Mouse (Mus musculus) mouse embryonic stem cell (cell line): ENCODE results near the gene Mael.

Experiments used
- in situ Hi-C, 2 experiments: fragments of 300-500 bp; cut with MboI; formaldehyde crosslinking; loops; 1 replicate in 1 of 2; 3 replicates in 1 of 2; pipeline ENCODE4 v1.14.3; 2019 to 2020; ENCODE audit warnings: low sequenced_read_pairs in 2 of 2, low pct_unique_long_range_greater_than_20kb in 1 of 2, mixed read lengths in 1 of 2; ENCODE audit not compliant: unreplicated experiment in 1 of 2

The Mael gene

DNA sequence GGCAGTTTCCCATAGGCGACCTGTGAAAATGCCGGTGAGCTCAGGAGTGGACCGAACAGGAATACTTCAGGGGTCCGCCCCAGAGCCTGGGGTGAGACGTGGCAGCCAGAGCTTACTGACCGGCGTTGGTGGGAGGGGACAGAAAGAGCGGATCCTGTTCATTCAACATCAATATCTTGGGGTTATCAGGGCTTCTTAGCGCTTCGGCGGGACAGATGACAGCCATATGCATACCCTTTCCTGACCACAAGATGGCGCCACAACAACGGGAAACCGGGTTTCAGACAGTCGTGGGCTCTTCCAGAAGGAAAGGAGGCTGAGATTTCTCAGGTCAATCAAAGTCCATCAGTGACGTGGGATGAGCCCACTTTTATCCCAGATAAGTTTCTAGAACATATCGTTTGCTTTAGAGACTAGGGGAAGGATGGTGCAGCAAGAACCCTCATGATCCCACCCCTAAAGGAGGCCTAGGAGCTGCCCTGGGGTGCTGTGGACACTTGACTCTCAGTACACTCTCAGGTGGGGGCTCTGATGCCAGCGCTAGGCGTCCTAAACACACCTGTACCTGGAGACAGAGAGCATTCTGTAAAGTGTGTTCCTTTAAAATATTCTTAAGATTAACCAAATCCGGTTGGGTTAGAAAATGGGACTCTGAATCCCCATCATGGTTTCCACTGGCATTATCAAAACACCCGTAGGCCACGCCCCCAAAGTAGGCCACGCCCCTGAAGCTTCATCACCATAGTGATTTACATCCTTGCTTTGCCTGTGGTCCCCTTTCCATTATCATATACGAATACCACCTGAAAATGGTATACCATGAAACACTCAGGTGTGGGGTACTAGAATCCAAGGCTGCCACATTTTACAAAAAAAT, 77.7 kb downstream of the Mael start:
- in situ Hi-C loops = loop anchor here (10.0 kb wide), 1 partner anchor 154 kb away; no protein-coding TSS in a partner anchor

DNA sequence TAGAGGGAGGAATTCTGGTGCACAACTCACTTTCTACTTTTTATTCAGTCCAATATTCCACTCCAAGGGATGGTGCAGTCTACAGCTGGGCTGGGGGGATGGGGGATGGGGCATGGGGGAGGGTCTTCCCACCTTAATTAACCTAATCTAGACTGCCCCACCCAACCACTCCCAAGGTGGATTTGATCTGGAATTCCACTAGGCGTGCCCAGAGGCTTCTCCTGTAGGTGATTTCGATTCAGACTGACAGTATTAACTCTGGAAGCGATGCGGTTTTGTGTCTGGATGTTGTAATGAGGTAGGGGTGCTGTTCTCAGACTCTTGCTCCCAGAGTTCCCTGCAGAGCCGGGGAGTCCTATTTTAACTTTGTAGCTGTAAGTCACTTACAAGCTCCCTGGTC, 78.4 kb downstream of the Mael start:
- in situ Hi-C loops = loop anchor here (10.0 kb wide), 1 partner anchor 155 kb away; no protein-coding TSS in a partner anchor

DNA sequence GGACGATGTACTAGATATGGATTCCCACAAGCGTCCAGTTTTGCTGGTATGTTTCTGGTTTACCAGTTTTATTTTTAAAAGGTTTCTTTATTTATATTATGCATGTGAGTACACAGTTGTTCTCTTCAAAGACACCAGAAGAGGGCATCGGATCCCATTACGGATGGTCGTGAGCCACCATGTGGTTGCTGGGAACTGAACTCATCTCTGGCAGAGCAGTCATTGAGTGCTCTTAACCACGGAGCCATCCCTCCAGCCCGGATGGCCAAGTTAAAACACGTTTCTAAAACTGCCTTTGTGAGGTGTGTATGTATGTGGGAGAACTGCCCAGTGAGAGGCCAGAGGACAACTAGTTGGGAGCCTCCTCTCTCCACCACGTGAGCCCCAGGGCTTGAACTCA, 79.9 kb downstream of the Mael start:
- in situ Hi-C loops = no loop called here

DNA sequence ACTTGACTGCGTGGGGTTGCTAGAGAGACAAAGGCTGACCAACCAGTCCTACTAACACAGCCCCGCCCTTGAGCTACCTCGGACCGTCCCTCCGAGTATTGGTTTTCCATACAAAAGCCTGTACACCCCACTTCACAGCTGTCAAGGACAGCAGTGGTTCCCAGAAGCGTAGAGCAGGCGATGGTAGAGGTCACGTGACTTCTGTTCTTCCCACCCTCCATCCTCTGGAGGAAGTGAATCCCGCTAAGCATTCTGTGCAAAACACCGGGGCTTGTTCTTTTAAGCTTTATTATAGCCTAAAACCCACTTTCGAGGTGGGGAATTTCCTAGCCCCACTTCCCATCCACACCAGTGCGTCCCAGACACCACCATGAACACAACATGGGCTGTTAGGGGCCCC, 80.8 kb downstream of the Mael start:
- in situ Hi-C loops = no loop called here

DNA sequence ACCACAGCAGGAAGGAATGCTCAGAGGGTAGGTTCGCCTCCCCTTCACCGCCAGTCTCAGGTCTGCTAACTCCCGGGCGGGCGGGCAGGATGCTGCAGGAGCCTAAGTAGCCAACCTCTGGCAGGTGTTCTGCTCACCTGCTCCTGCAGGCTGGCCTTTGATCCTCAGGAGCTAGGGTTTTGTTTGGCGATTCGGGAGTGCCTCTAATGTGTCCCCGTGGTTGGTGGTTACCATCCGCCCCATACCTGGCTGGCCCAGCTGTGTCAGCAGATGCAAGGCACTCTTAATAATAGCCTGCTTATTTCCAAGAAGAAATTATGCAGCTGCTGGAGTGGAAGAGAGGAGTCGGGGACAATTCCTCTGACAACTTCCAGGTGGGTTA, 83.4 kb downstream of the Mael start:
- in situ Hi-C loops = no loop called here

DNA sequence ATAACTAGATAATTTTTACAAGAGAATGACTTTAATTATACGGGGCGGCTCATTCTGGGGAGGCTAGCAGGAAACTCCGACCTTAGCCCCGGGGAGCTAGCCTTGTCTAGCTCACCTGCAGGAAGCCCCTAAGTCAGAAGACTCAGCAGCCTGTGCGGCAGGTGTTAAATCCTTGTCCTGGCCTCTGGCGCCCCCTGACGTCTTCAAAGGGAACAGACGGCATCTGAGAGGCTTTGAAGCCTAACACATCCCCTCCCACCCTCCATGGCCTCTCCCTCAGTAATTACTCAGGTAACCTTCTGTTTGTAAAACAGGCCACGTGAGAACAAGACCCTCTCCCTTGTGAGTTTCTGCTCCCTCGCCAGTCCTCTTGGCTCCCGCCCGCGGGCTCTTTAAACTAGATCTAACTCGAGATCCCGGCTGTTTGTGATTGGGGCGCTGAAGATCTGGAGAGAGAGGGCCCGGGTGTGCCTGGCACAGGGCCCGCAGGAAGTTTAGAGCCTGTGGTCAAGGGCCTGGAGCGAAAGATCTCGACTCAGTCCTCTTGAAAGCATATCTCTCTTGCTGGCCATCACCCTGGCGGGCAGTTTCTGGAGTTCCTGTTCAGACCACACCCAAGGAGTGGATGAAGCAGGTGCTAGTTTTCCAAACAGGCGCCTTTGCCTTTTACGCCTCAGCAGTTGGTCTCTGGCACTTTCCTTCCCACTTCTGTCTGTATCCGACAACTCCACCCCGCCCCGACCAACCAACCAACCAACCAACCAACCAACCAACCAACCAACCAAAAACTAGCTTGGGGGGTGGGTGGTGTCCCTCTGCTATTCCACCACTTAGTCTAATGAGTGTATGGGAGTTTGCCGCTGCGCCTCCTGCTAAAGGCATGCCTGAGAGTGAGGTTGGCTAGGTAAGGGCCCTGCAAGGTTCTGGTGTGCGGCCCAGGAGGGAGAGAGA, 84.1 kb downstream of the Mael start:
- in situ Hi-C loops = loop anchor here (5.0 kb wide), 2 partner anchors 37 to 52 kb away; no protein-coding TSS in a partner anchor

DNA sequence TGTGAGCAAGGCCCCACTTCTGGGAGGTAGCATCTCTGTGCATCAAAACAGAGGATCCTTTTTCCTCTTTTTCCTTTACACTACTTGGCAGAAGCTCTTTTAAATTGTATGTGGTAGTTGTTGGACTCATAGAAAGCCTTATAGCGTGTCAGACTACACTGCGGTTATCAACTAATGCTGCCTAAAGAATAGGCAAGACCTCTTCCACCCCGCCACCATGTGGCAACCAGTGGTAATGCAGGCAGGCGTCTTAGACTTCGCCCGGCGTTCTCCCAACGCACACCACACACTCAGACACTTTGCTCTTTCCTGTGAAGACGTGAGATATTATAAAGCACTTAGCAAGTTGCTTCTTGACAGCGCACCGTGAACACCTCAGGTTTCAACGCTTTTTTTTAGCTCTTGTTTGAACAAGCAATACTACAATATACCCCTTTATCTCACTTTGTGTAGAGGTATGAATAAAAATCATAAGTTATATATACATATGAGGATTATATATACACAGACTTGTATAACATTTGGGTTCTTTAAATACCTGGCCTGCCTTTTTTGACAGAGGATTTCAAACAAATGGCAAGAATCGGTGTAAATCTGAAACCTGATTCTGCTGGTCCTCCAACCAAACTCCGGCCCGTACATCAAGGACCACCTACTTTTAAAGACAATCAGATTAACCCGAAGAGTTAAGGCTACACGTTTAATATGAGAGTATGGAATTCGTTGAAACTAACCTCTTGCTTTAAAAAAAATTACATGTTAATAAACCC, 85.0 kb downstream of the Mael start:
- in situ Hi-C loops = loop anchor here (5.0 kb wide), 2 partner anchors 36 to 51 kb away; no protein-coding TSS in a partner anchor

DNA sequence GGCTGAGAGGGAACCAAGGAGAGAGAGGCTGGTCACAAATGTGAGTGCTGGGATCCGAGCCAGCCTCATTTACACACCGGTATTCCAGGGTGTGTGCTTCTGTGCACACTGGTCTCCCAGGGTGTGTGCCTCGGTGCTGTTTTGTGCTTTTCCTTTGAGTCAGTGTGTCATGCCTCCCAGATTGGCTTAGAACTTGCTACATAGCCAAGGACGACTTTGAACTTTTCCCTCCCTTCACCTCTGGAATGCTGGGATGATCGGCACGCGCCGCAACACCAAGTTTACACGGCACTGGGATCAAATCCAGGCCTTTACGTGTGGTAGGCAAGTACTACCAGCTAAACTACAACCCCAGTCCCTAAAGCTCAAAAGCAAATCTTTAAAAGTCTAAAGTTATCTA, 86.5 kb downstream of the Mael start:
- in situ Hi-C loops = loop anchor here (5.0 kb wide), 2 partner anchors 35 to 50 kb away; no protein-coding TSS in a partner anchor

DNA sequence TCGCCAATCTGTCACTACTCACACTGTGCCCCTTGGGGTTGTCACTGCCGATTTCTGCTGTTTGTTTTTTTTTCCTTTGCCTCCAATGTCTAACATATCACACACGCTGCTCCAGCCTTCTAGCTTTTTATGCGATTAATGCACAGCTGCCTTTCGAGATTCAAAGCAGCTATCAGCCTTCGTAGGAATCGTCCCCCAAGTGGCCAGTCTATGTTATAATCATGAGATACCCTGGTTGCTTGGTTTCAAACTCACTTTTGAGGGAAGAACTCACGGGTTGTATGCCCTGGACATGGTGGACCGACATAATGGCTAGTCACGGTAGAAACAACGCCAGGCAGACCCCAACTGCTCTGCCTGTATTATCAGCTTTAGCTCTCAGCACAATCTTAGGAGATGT, 87.2 kb downstream of the Mael start:
- in situ Hi-C loops = loop anchor here (5.0 kb wide), 2 partner anchors 34 to 49 kb away; no protein-coding TSS in a partner anchor
